Mouse (Mus musculus): Measurements from ENCODE around the gene Mon2. TPM values are rescaled to one million over a fixed set of nuclear protein-coding genes. Genes with fewer than 3 reads are reported as not detected.
"Not testable (repeated sequence)": the region's sequence is repeated elsewhere in the genome, so short reads cannot be mapped to it uniquely, and the experiment has no call there.

The Mon2 gene
- polyA plus RNA-seq, 1 experiment from 2014 or later = 15.1 TPM

DNA sequence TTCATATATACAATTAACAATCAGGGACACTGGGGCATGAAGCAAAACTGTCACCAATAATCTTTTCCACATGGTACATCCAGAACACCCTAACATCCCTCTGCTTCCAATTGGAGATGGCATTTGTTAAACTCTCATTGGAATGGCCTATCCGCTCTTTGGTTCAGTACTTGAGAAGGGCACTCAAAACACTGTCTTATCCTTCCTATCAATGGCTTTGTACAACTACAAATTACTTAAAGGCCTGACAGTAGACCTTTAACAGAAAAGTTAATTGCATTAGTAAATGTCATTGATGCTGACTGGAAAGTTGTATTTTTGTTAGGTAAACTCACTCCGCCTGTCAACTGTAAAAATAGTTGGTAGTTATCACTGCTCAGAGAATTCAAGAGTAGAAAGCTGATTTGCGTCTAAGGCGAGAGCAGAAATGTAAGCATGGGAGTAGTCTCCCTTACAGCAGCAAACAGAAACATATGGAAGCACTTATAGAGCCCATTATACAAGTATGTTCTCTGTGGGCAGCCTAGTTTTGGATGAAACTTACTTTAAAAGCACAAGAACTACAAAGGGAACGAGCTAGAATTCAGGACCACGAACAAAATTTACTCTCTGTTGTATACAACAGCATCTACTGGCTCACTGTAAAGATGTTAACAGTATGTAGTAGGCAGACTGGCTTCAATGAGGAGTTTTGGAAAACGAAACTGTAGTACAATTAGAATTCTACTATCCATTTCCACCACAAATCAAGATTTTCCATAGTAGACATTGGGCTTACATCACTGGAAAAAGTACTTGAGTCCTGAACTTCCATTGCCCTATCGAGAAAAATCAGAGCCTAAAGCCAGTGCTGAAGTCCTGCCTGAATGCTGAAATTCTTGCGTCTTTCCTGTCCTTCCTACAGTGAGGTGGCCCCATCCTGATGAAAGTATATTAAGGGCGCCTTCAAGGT is 92.5 kb downstream of the Mon2 start:
- no peak for ATAC-seq
- H3K9ac ChIP-seq (ENCODE audit: low read depth, low read length) = peak overlapping the region; percentile 49
- peaks cover 4% of the 10 kb centered on the region; the same call in 1 of the 2 replicates for H3K36me3 ChIP-seq (ENCODE audit: control insufficient read depth, insufficient read depth, low read length)
- H3K9me3 ChIP-seq (ENCODE audit: control insufficient read depth, low read length) = no peaks in the 10 kb centered on the region
- peaks cover 16% of the 10 kb centered on the region for H3K4me1 ChIP-seq (ENCODE audit: control insufficient read depth, insufficient read depth, low read depth, low read length)
- 30% methylated on average over 10 of the region's 10 CpGs for WGBS
- H3K4me2 ChIP-seq (ENCODE audit: low read length) = peak overlapping the region; percentile 71
- H3K27me3 ChIP-seq (replicated peaks; ENCODE audit: control insufficient read depth, insufficient read depth, low read length) = no peaks in the 10 kb centered on the region
- peak overlapping the region; percentile 91 for H3K4me3 ChIP-seq (ENCODE audit: low read length)
- 0 out of 2 replicates have a peak overlapping the region, but pooled peaks have one; percentile 19 for H3K27ac ChIP-seq (ENCODE audit: low read depth, low read length)

DNA sequence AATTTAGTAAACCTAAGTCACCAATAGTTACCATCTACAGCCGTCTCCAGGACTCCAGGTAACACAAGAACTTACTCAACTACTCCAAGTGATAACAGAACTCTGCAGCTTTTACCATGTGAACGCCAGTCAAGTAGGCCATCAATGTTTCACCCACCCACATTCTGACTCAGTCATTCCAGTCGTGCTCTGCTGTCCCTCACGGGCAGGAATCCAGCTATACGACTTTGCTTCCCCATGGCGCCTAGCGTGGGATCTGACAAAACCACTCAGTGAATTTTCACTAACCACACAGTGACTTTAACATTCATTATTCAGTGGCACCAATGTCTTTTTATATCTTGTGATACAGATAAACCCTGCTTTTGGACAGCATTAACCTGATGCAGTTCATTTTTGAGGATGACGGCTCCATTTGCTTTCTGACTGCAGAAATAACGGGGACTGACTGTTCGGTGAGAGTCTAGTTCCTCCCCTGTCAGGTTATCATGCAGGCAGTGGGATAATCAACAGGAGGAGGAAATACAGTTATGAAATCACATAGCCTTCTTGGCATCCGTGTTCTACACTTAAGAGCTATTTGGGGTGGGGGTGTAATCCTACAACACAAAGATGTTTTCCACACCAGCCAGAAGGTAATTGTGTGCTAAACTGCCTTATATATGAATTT is 93.3 kb downstream of the Mon2 start:
- Histone ChIP-seq H3K36me3 (ENCODE audit: control insufficient read depth, insufficient read depth, low read length) (peaks cover 4% of the 10 kb centered on the region; the same call in 1 of the 2 replicates), H3K9ac (ENCODE audit: low read depth, low read length) (0 out of 2 replicates have a peak overlapping the region, but pooled peaks have one; percentile 29), H3K4me3 (ENCODE audit: low read length) (peak overlapping the region; percentile 91), H3K27ac (ENCODE audit: low read depth, low read length) (no peak overlapping the region), H3K27me3 (replicated peaks; ENCODE audit: control insufficient read depth, insufficient read depth, low read length) (no peaks in the 10 kb centered on the region), H3K9me3 (ENCODE audit: control insufficient read depth, low read length) (no peaks in the 10 kb centered on the region), H3K4me2 (ENCODE audit: low read length) (peak overlapping the region; percentile 71), H3K4me1 (ENCODE audit: control insufficient read depth, insufficient read depth, low read depth, low read length) (peaks cover 16% of the 10 kb centered on the region)
- WGBS = 41% methylated on average over 11 of the region's 11 CpGs
- ATAC-seq = no peak

DNA sequence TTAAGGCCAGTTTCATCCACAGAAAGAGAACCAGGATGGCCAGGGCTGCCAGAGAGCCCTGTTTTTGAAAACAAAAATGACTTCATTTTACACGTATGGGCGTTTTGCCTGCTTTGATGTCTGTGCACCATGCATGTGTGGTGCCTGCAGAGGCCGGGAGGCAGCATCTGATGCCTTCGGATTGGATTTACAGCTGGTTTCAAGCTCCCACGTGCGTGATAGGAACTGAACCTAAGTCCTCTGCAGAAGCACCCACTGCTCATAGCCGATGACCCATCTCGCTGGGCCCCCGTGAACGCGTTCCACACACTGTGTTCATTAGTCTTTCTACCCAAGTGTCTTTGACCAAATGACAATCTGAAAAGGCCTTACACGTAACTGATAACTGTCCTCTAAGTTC is 96.2 kb downstream of the Mon2 start:
- no peak overlapping the region for H3K4me3 ChIP-seq (ENCODE audit: low read length)
- peaks cover 4% of the 10 kb centered on the region; the same call in 1 of the 2 replicates for H3K36me3 ChIP-seq (ENCODE audit: control insufficient read depth, insufficient read depth, low read length)
- H3K27ac ChIP-seq (ENCODE audit: low read depth, low read length) = no peak overlapping the region
- H3K9ac ChIP-seq (ENCODE audit: low read depth, low read length) = no peak overlapping the region
- no peaks in the 10 kb centered on the region for H3K9me3 ChIP-seq (ENCODE audit: control insufficient read depth, low read length)
- H3K4me1 ChIP-seq (ENCODE audit: control insufficient read depth, insufficient read depth, low read depth, low read length) = peaks cover 11% of the 10 kb centered on the region
- ATAC-seq = no peak
- WGBS = 96% methylated on average over 12 of the region's 12 CpGs
- H3K4me2 ChIP-seq (ENCODE audit: low read length) = no peak overlapping the region
- H3K27me3 ChIP-seq (replicated peaks; ENCODE audit: control insufficient read depth, insufficient read depth, low read length) = no peaks in the 10 kb centered on the region

DNA sequence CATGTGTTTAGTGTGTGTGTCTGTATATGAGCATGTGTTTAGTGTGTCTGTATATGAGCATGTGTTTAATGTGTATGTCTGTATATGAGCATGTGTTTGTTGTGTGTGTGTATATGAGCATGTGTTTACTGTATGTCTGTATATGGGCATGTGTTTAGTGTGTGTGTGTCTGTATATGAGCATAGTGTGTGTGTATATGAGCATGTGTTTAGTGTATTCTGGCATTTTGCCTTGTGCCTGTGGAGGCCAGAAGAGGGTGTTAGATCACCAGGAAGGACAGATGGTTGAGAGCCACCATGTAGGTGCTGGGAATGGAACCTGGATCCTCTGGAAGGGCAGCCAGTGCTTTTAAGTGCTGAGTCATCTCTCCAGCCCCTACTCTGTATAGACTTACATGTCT is 96.9 kb downstream of the Mon2 start:
- no peak for ATAC-seq
- Histone ChIP-seq H3K4me2 (ENCODE audit: low read length) (no peak overlapping the region), H3K4me3 (ENCODE audit: low read length) (no peak overlapping the region), H3K9me3 (ENCODE audit: control insufficient read depth, low read length) (no peaks in the 10 kb centered on the region), H3K9ac (ENCODE audit: low read depth, low read length) (no peak overlapping the region), H3K27me3 (replicated peaks; ENCODE audit: control insufficient read depth, insufficient read depth, low read length) (no peaks in the 10 kb centered on the region), H3K36me3 (ENCODE audit: control insufficient read depth, insufficient read depth, low read length) (peaks cover 4% of the 10 kb centered on the region; the same call in 1 of the 2 replicates), H3K27ac (ENCODE audit: low read depth, low read length) (no peak overlapping the region), H3K4me1 (ENCODE audit: control insufficient read depth, insufficient read depth, low read depth, low read length) (peaks cover 11% of the 10 kb centered on the region)

DNA sequence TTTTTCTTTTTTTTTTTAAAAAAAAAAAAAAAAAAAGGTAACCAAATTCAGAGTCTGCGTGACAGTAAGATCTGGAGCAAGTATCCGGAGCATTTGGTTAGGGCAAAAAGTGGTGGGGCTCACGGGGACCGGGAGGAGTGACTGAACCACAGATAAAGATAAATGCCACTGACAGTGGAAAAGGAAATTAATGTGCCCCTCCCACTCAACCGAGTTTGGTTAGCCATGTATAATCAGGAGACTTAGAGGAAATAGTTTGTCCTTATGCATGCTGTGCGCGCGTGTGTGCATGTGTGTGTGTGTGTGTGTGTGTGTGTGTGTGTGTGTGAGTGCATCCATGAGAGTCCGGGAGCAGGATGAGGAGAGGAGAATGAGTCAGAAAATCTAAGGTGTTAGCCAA is 100.3 kb downstream of the Mon2 start:
- no peak overlapping the region for H3K27ac ChIP-seq (ENCODE audit: low read depth, low read length)
- no peak for ATAC-seq
- H3K9me3 ChIP-seq (ENCODE audit: control insufficient read depth, low read length) = no peaks in the 10 kb centered on the region
- no peak overlapping the region for H3K9ac ChIP-seq (ENCODE audit: low read depth, low read length)
- no peak overlapping the region for H3K4me3 ChIP-seq (ENCODE audit: low read length)
- H3K4me2 ChIP-seq (ENCODE audit: low read length) = no peak overlapping the region
- H3K27me3 ChIP-seq (replicated peaks; ENCODE audit: control insufficient read depth, insufficient read depth, low read length) = no peaks in the 10 kb centered on the region
- peaks cover 4% of the 10 kb centered on the region; the same call in 1 of the 2 replicates for H3K36me3 ChIP-seq (ENCODE audit: control insufficient read depth, insufficient read depth, low read length)
- peaks cover 3% of the 10 kb centered on the region; the same call in 1 of the 2 replicates for H3K4me1 ChIP-seq (ENCODE audit: control insufficient read depth, insufficient read depth, low read depth, low read length)
- 75% methylated on average over 9 of the region's 9 CpGs for WGBS

DNA sequence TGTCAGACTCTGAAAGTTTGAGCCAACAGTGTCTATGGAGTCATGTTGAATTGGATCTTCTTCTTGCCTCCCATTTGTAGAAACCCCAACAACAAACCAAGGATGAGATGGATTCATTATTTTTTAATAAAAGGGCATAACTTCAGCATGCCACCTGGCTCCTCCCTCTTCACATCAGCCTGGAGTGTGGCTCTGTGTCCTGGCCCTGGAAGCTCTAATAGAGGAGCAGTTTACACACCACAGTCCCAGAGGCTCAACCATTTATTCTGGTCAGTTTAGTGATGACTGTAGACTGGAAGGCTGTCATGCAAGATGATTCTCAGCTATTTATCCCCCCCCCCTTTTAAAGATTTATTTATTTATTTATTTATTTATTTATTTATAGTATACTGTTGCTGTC is 103.1 kb downstream of the Mon2 start:
- H3K9me3 ChIP-seq (ENCODE audit: control insufficient read depth, low read length) = no peaks in the 10 kb centered on the region
- no peak for ATAC-seq
- H3K27me3 ChIP-seq (replicated peaks; ENCODE audit: control insufficient read depth, insufficient read depth, low read length) = no peaks in the 10 kb centered on the region
- no peak overlapping the region for H3K27ac ChIP-seq (ENCODE audit: low read depth, low read length)
- no peak overlapping the region for H3K4me3 ChIP-seq (ENCODE audit: low read length)
- H3K4me1 ChIP-seq (ENCODE audit: control insufficient read depth, insufficient read depth, low read depth, low read length) = peaks cover 3% of the 10 kb centered on the region; the same call in 1 of the 2 replicates
- H3K9ac ChIP-seq (ENCODE audit: low read depth, low read length) = no peak overlapping the region
- H3K4me2 ChIP-seq (ENCODE audit: low read length) = no peak overlapping the region
- no peaks in the 10 kb centered on the region for H3K36me3 ChIP-seq (ENCODE audit: control insufficient read depth, insufficient read depth, low read length)

DNA sequence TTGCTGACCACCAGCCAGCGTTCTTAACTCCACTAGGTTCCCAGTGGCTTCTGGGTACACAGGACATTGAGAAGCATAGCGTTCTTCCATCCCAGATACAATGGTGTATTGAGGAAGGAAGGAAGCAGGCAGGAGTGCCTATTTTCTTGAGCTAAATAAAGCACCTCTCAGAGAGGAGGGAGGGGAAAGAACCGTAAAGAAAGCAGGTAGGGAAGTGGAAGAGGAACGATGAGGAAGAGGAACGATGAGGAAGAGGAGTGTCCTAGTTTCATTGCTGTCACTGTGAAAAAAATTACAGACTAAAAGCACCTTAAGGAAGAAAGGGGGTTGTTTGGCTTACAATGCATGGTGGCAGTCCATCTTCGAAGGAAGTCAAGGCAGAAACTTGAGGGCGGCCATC is 106.1 kb downstream of the Mon2 start:
- H3K36me3 ChIP-seq (ENCODE audit: control insufficient read depth, insufficient read depth, low read length) = no peaks in the 10 kb centered on the region
- no peak for ATAC-seq
- H3K4me3 ChIP-seq (ENCODE audit: low read length) = no peak overlapping the region
- H3K27ac ChIP-seq (ENCODE audit: low read depth, low read length) = no peak overlapping the region
- no peaks in the 10 kb centered on the region for H3K9me3 ChIP-seq (ENCODE audit: control insufficient read depth, low read length)
- 92% methylated on average over 7 of the region's 7 CpGs for WGBS
- no peaks in the 10 kb centered on the region for H3K4me1 ChIP-seq (ENCODE audit: control insufficient read depth, insufficient read depth, low read depth, low read length)
- H3K27me3 ChIP-seq (replicated peaks; ENCODE audit: control insufficient read depth, insufficient read depth, low read length) = no peaks in the 10 kb centered on the region
- no peak overlapping the region for H3K4me2 ChIP-seq (ENCODE audit: low read length)
- no peak overlapping the region for H3K9ac ChIP-seq (ENCODE audit: low read depth, low read length)

DNA sequence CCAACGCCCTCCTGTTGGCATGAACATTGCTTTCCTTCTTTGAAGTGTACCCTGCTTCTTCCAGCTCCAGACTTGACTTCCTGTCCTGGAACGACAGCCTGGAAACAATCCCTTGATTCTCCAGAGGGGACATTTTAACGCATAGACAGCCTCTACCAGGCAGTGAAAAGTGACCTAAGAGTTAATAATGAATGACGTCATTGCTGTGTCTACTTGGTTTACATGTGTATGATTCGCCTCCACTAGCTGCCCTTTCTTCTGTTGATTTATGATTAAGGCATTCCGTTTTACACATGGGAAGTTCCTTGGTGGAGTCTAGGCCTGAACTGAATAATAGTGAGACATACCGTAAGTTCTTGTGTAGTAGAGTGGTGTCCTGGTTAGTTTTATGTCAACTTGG is 109.9 kb downstream of the Mon2 start:
- no peaks in the 10 kb centered on the region for H3K27me3 ChIP-seq (replicated peaks; ENCODE audit: control insufficient read depth, insufficient read depth, low read length)
- H3K27ac ChIP-seq (ENCODE audit: low read depth, low read length) = no peak overlapping the region
- ATAC-seq = no peak
- no peaks in the 10 kb centered on the region for H3K36me3 ChIP-seq (ENCODE audit: control insufficient read depth, insufficient read depth, low read length)
- no peak overlapping the region for H3K9ac ChIP-seq (ENCODE audit: low read depth, low read length)
- no peak overlapping the region for H3K4me2 ChIP-seq (ENCODE audit: low read length)
- peaks cover 14% of the 10 kb centered on the region for H3K4me1 ChIP-seq (ENCODE audit: control insufficient read depth, insufficient read depth, low read depth, low read length)
- WGBS = 65% methylated on average over 7 of the region's 7 CpGs
- no peaks in the 10 kb centered on the region for H3K9me3 ChIP-seq (ENCODE audit: control insufficient read depth, low read length)
- no peak overlapping the region for H3K4me3 ChIP-seq (ENCODE audit: low read length)

DNA sequence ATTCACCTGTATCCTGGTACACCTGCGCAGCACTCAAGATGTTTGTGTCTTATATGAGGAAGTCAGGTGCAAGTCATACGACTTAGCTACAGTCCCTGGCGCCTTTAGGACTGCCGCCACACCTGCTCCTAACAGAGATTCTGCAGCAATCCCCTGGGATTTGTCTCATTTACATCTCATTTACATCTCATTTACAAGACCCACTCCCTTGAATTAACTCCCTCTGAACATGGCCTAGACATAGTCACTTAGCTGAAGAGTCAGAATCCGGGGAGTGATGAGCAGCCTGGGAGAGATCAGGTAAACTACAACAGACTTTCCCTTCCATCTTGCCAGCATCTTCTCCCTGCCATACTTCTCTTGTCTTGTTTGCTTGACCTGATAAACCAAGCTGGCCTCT is 110.7 kb downstream of the Mon2 start:
- H3K9ac ChIP-seq (ENCODE audit: low read depth, low read length); H3K4me3 ChIP-seq (ENCODE audit: low read length); H3K9me3 ChIP-seq (ENCODE audit: control insufficient read depth, low read length); H3K36me3 ChIP-seq (ENCODE audit: control insufficient read depth, insufficient read depth, low read length); H3K27me3 ChIP-seq (replicated peaks; ENCODE audit: control insufficient read depth, insufficient read depth, low read length); H3K27ac ChIP-seq (ENCODE audit: low read depth, low read length); ATAC-seq; H3K4me2 ChIP-seq (ENCODE audit: low read length): not testable (repeated sequence)
- H3K4me1 ChIP-seq (ENCODE audit: control insufficient read depth, insufficient read depth, low read depth, low read length) = peaks cover 14% of the 10 kb centered on the region
- WGBS = 47% methylated on average over 4 of the region's 5 CpGs

Data from hindbrain, embryonic 16.5 days (tissue).